Mouse (Mus musculus) heart, adult 8-10 months (tissue): ENCODE data around the gene Rasgef1c. TPM values are rescaled to one million over a fixed set of nuclear protein-coding genes. Genes with fewer than 3 reads are reported as not detected.
A peak's percentile ranks its signal among the peaks of the same experiment; 100 is the strongest.

ENCODE experiments used
- DNase-seq: peaks from one replicate; pipeline ENCODE4 v3.0.0; 2022; ENCODE audit warnings: low spot score
- microRNA-seq: library from miRNA; unstranded; fragments of <30 nt; microRNA quantifications from one replicate; pipeline ENCODE4 v1.2.0, GENCODE M21; 2022
- total RNA-seq, 4 experiments: library from RNA; stranded (reverse); gene quantifications; 2 replicates each; pipeline ENCODE4 v1.2.4; 2022

Rasgef1c gene
- total RNA-seq, 4 experiments from 2014 or later: 0.23 to 0.56 (median 0.44) TPM

GRCm38 (mm10) chr11:50024445-50024832, 122.8 kb downstream of the Rasgef1c start:
- DNase-seq: no peak

DNA sequence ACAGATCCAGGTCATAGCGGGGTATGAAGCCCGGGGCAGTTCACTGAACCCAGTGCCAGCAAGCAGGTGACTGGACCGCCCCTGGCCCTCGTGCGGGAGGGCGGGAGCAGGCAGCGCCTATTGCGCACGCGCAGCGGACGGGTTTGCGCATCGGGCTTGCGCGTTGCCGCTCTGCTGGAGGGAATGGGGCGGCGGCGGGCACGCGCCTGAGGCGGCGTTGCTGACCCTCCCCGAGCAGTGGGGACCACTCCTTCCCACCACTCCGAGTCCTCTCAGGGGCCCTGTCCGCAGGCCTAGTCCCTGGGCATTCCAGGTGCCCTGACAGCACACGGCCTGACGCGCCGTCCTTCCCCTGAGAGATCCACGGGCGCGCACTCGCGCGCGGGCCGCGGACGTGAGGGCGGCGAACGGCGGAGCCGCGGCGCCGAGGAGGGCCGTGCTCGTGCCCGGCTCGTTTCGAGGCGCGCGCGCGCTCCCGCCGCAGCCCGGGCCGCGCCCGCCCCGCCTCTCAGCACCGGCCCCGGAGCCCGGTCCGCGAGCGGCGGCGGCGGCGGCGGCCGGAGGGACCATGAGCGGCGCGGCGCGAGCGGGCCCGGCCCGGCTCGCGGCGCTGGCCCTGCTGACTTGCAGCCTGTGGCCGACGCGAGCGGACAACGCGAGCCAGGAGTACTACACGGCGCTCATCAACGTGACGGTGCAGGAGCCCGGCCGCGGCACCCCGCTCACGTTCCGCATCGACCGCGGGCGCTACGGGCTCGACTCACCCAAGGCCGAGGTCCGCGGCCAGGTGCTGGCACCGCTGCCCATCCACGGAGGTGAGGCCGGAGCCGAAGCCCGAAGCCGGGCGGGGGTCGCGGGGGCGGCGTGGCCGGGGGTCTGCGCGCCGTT, 123.4 kb downstream of the Rasgef1c start, which contains the start of gene Rnf130:
Gene Rnf130, plus strand, starts transcription at position 514 of the 888 bp plus-strand sequence.
- peak; percentile 94 for DNase-seq

DNA sequence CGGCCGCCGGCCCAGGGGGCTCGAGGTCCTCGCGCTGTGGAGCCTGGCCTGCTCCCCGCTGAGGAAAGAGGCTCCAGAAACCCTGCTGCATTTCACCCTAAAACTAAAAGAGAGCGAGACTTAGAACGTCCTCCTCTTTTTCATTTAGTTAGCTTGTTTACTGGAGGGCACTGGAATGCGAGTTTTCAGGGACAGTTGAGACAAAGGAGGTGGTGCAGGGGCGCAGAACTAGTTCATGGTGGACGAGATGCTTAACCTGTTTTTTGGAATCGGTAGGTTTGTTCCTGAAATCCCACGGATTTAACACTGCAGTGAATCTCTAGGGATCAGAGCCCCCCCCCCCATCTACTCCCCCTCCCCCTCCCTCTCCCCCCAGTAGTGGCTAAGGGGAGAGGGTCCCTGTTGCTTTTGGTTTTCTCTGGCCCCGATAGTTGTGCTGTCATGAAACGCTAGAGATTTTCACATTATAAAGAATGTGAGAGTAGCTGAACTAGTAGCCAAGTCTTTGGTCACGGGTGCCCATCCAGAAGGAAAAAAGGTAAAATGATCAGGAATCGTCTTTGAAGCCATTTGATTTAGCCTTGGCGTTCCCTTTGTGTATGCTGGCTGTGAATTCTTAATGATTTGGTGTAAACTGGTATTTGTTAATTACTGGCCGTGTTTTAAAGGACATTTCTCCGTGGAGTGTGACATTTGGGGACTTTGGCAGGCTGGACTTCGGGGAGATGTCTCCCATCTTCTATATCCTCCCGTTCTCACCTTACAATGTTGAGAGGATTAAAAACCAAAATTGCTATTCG, 124.3 kb downstream of the Rasgef1c start:
- no peak for DNase-seq

DNA sequence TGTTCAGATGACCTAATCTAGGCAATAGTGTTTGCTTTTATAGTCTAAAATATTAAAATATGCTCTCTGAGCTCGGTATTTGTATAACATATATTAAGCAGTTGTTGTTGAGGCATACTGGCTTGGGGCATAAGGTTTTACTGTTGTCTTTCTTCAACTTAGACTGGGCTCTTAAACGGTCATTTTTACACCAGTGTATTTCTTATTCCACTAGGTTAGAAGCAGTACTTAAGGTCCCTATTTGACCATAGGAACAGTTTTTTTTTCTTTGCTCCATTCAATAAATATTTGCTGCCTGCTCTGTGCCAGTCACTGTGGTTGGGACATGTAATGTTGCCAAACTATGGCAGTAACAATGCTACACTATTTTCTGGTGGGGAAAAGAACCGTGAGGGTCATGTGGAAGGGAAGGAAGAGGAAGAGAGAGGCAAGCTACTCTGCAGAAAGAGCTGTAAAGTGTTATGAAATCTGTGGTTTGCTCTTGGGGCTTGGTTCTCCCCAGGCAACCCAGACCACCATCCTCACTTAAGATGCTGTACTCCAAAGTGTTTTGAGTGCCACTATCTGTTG, 125.0 kb downstream of the Rasgef1c start:
- DNase-seq: no peak

DNA sequence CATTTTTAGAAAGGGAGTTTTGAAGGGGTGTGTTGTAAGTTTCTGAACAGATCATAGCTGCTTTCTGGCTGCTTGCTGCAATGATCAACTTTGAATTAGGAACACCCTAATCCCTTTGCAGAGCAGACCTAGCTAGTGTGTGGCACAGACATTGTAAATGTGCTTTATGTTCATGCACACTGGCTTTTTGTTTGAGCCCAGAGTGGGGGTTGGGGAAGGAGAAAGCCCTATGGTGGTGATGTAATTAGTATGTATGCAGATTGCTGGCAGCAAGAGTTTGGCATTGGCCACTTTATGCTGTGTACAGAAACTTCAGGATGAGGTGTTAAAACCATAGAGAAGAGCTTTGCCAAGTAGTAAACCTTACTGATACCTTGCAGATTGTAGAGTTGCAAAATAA, 126.8 kb downstream of the Rasgef1c start:
- DNase-seq: no peak

Small RNA genes within 50 kb of the gene (microRNA-seq; reads per million reads assigned to microRNA genes)
- not detected for gene Gm23492

Other genes starting within 250 kb of the Rasgef1c start
- 1 to 10 TPM in 2 of 4 experiments, under 1 TPM in 1, not detected in 1; 0.72 to 2.7 (median 1.4) TPM for gene Scgb3a1, start 238.2 kb upstream of the Rasgef1c start, total RNA-seq
- 10 to 100 TPM; 18.1 to 21.6 (median 20.2) TPM for gene Cnot6, start 189.1 kb upstream of the Rasgef1c start, total RNA-seq
- gene Gfpt2, start 107.7 kb upstream of the Rasgef1c start, total RNA-seq: 10 to 100 TPM in 1 of 4 experiments, 1 to 10 TPM in 3; 6.6 to 12.9 (median 8.8) TPM
- 10 to 100 TPM; 42.8 to 47.4 (median 43.5) TPM for gene Mapk9, start 55.1 kb upstream of the Rasgef1c start, total RNA-seq
- 10 to 100 TPM; 44.8 to 56.7 (median 53.0) TPM for gene Rnf130, start 123.5 kb downstream of the Rasgef1c start, total RNA-seq
- 10 to 100 TPM; 45.9 to 47.4 (median 46.5) TPM for gene Tbc1d9b, start 229.6 kb downstream of the Rasgef1c start, total RNA-seq